Mouse (Mus musculus): ENCODE data around the gene Olfr884. TPM values are rescaled to one million over a fixed set of nuclear protein-coding genes. Genes with fewer than 3 reads are reported as not detected.

Gene Olfr884
- polyA plus RNA-seq (2015; fragmentation: Nextera tagmentation; extraction: Ambion mirVana) = not detected in 2 replicates

- no peak within 1 kb of the TSS for H3K9ac ChIP-seq (replicated peaks)
- no peak within 1 kb of the TSS for H3K4me3 ChIP-seq (replicated peaks)
- no peaks in the 10 kb centered on the region for H3K9me3 ChIP-seq
- H3K27me3 ChIP-seq = no peaks in the 10 kb centered on the region
- no peak for ATAC-seq
- no peaks in the 10 kb centered on the region for H3K4me1 ChIP-seq (replicated peaks)
- WGBS = 65% methylated on average over 1 of the region's 1 CpGs
- no peak within 1 kb of the TSS for H3K27ac ChIP-seq
- no peaks in the 10 kb centered on the region for H3K36me3 ChIP-seq
- H3K4me2 ChIP-seq (replicated peaks) = no peak within 1 kb of the TSS
Measured at GRCm38 (mm10) chr9:38046255-38046654, at the start of gene Olfr884. TSS of gene Olfr884 (plus strand) at chr9:38046555.

GRCm38 (mm10) chr9:37998581-37999204 is 47.7 kb upstream of the Olfr884 start:
- Histone ChIP-seq H3K27me3 (no peaks in the 10 kb centered on the region), H3K4me3 (replicated peaks) (no peak overlapping the region), H3K36me3 (no peaks in the 10 kb centered on the region), H3K4me1 (replicated peaks) (no peaks in the 10 kb centered on the region), H3K9me3 (no peaks in the 10 kb centered on the region), H3K9ac (replicated peaks) (no peak overlapping the region), H3K27ac (no peak overlapping the region), H3K4me2 (replicated peaks) (no peak overlapping the region)
- WGBS = 43% methylated on average over 2 of the region's 2 CpGs
- ATAC-seq = no peak

GRCm38 (mm10) chr9:38000021-38000420 is 46.3 kb upstream of the Olfr884 start:
- Histone ChIP-seq H3K27ac (no peak overlapping the region), H3K36me3 (no peaks in the 10 kb centered on the region), H3K27me3 (no peaks in the 10 kb centered on the region), H3K9ac (replicated peaks) (no peak overlapping the region), H3K4me3 (replicated peaks) (no peak overlapping the region), H3K4me1 (replicated peaks) (no peaks in the 10 kb centered on the region), H3K4me2 (replicated peaks) (no peak overlapping the region), H3K9me3 (no peaks in the 10 kb centered on the region)
- ATAC-seq = no peak
- 50% methylated on average over 1 of the region's 1 CpGs for WGBS

GRCm38 (mm10) chr9:38025508-38025907 is 20.8 kb upstream of the Olfr884 start, which contains the start of gene Olfr883:
TSS of gene Olfr883 (plus strand) at chr9:38025808.
- Histone ChIP-seq H3K27me3 (no peaks in the 10 kb centered on the region), H3K4me1 (replicated peaks) (no peaks in the 10 kb centered on the region), H3K9ac (replicated peaks) (no peak within 1 kb of the TSS), H3K9me3 (no peaks in the 10 kb centered on the region), H3K4me3 (replicated peaks) (no peak within 1 kb of the TSS), H3K36me3 (no peaks in the 10 kb centered on the region), H3K4me2 (replicated peaks) (no peak within 1 kb of the TSS), H3K27ac (no peak within 1 kb of the TSS)
- WGBS = 91% methylated on average over 1 of the region's 1 CpGs
- no peak for ATAC-seq

DNA sequence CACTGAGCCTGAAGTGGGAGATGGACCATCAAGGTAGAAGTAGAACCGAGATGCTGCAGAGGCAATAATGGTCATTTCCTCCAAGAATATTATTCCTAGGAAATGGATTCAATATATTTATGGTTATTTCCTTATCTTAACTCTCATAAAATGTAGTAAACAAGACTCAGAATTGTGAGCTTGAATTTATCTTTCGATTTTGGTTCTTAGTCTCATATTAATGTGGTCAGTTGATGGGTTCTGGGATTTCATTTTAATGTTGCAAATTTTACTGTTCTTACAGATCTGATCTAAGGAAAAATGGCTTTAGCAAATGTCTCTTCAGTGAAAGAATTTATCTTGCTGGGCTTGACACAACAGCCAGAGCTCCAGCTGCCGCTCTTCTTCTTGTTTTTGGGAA is 14.7 kb downstream of the Olfr884 start, which contains the start of gene Olfr885:
Olfr885 (plus strand) TSS at position 301 of the 400 bp plus-strand sequence.
- no peak for ATAC-seq
- Histone ChIP-seq H3K9ac (replicated peaks) (no peak within 1 kb of the TSS), H3K9me3 (no peaks in the 10 kb centered on the region), H3K4me3 (replicated peaks) (no peak within 1 kb of the TSS), H3K27ac (no peak within 1 kb of the TSS), H3K27me3 (no peaks in the 10 kb centered on the region), H3K36me3 (no peaks in the 10 kb centered on the region), H3K4me1 (replicated peaks) (no peaks in the 10 kb centered on the region), H3K4me2 (replicated peaks) (no peak within 1 kb of the TSS)
- over 99% methylated on average over 3 of the region's 3 CpGs for WGBS

DNA sequence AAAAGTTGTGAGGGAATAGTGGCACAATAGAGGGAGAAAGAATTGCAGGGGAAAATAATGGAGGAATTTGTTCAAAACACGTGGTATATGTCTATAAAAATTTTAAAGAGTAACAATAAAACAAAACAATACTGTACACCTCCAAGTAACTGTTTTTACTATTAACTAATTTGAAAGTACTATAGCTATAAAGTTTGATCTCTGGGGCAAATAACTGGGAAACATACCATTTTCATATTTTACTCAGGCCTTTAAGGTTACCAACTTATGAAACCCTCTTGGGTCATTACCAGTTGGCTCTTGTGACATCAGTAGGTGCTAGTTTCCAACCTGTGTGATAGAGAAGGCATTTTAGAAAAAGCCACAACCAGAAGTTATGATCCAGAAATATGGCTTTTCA is 37.4 kb downstream of the Olfr884 start, which contains the start of gene Olfr887:
Olfr887 (plus strand) TSS at position 301 of the 400 bp plus-strand sequence.
- WGBS = 76% methylated on average over 1 of the region's 1 CpGs
- Histone ChIP-seq H3K36me3 (no peaks in the 10 kb centered on the region), H3K27me3 (no peaks in the 10 kb centered on the region), H3K9me3 (no peaks in the 10 kb centered on the region), H3K9ac (replicated peaks) (no peak within 1 kb of the TSS), H3K4me3 (replicated peaks) (no peak within 1 kb of the TSS), H3K4me1 (replicated peaks) (no peaks in the 10 kb centered on the region), H3K27ac (no peak within 1 kb of the TSS), H3K4me2 (replicated peaks) (no peak within 1 kb of the TSS)
- no peak for ATAC-seq

Other genes with a start within 250 kb of the Olfr884 start
- not detected in 2 replicates for gene Olfr876, start 243.5 kb upstream of the Olfr884 start, polyA plus RNA-seq (2015; fragmentation: Nextera tagmentation; extraction: Ambion mirVana)
- gene Olfr877, start 192.3 kb upstream of the Olfr884 start, polyA plus RNA-seq (2015; fragmentation: Nextera tagmentation; extraction: Ambion mirVana) = not detected in 2 replicates
- gene Olfr145, start 149.8 kb upstream of the Olfr884 start, polyA plus RNA-seq (2015; fragmentation: Nextera tagmentation; extraction: Ambion mirVana) = not detected in 2 replicates
- not detected in 2 replicates for gene Olfr878, start 128.7 kb upstream of the Olfr884 start, polyA plus RNA-seq (2015; fragmentation: Nextera tagmentation; extraction: Ambion mirVana)
- not detected in 2 replicates for gene Olfr881, start 54.7 kb upstream of the Olfr884 start, polyA plus RNA-seq (2015; fragmentation: Nextera tagmentation; extraction: Ambion mirVana)
- gene Olfr883, start 20.7 kb upstream of the Olfr884 start, polyA plus RNA-seq (2015; fragmentation: Nextera tagmentation; extraction: Ambion mirVana) = not detected in 2 replicates
- not detected in 2 replicates for gene Olfr885, start 14.8 kb downstream of the Olfr884 start, polyA plus RNA-seq (2015; fragmentation: Nextera tagmentation; extraction: Ambion mirVana)
- not detected in 2 replicates for gene Olfr887, start 37.5 kb downstream of the Olfr884 start, polyA plus RNA-seq (2015; fragmentation: Nextera tagmentation; extraction: Ambion mirVana)
- gene Olfr888, start 61.6 kb downstream of the Olfr884 start, polyA plus RNA-seq (2015; fragmentation: Nextera tagmentation; extraction: Ambion mirVana) = not detected in 2 replicates
- 0.06 and 0.07 TPM in 2 replicates for gene Olfr889, start 68.6 kb downstream of the Olfr884 start, polyA plus RNA-seq (2015; fragmentation: Nextera tagmentation; extraction: Ambion mirVana)
- not detected in 2 replicates for gene Olfr890, start 96.0 kb downstream of the Olfr884 start, polyA plus RNA-seq (2015; fragmentation: Nextera tagmentation; extraction: Ambion mirVana)
- gene Olfr891, start 134.3 kb downstream of the Olfr884 start, polyA plus RNA-seq (2015; fragmentation: Nextera tagmentation; extraction: Ambion mirVana) = not detected in 2 replicates
- gene Olfr893, start 161.8 kb downstream of the Olfr884 start, polyA plus RNA-seq (2015; fragmentation: Nextera tagmentation; extraction: Ambion mirVana) = not detected in 2 replicates
- not detected in 2 replicates for gene Olfr894, start 171.5 kb downstream of the Olfr884 start, polyA plus RNA-seq (2015; fragmentation: Nextera tagmentation; extraction: Ambion mirVana)
- not detected in 2 replicates for gene Olfr143, start 206.2 kb downstream of the Olfr884 start, polyA plus RNA-seq (2015; fragmentation: Nextera tagmentation; extraction: Ambion mirVana)
- gene Olfr895, start 221.3 kb downstream of the Olfr884 start, polyA plus RNA-seq (2015; fragmentation: Nextera tagmentation; extraction: Ambion mirVana) = not detected in 2 replicates
- gene Olfr896-ps1, start 244.6 kb downstream of the Olfr884 start, polyA plus RNA-seq (2015; fragmentation: Nextera tagmentation; extraction: Ambion mirVana) = not detected in 2 replicates

Data from midbrain, embryonic 13.5 days (tissue).